9 mouse cellular contexts compared by ENCODE assay signal in genomic region chr11:62630225-62630821, GRCm38 (mm10). TPM values are rescaled to one million over a fixed set of nuclear protein-coding genes. Genes with fewer than 3 reads are reported as not detected.
A peak's percentile ranks its signal among the peaks of the same experiment; 100 is the strongest.
DNase-seq lines count a peak whose midpoint lies in the region; ATAC-seq and TF ChIP-seq lines count a peak whose summit lies in the region.
"Had no signal": no experiment of that assay in that cellular context is flagged by ENCODE, and none has a peak within 500 bp of the region (broad histone marks: within the 10 kb centered on the region; RNA-seq: fewer than 3 reads in every experiment).

No protein-coding gene starts in this region.

- peaks cover 10% of the 10 kb centered on the region for H3K36me3 ChIP-seq in heart, embryonic 10.5 days
- 0 out of 2 replicates have a peak, but pooled peaks cover 4% of the 10 kb centered on the region for H3K36me3 ChIP-seq in heart, postnatal 0 days (replicated peaks; ENCODE audit: control insufficient read depth, insufficient read depth, low read length)
- no peaks in the 10 kb centered on the region for H3K36me3 ChIP-seq in midbrain, embryonic 11.5 days (ENCODE audit: control insufficient read depth, insufficient read depth, low read length)

- ATAC-seq in heart, postnatal 0 days (ENCODE audit: insufficient read depth, low read depth): no peak
- peak; percentile 64; the same call in 1 of the 2 replicates for ATAC-seq in midbrain, embryonic 11.5 days (ENCODE audit: low FRiP score)

- no peak for DNase-seq in heart, embryonic 10.5 days (ENCODE audit: low spot score)
- DNase-seq in heart, postnatal 25 days (ENCODE audit: low spot score): no peak
- peak; percentile 61 for DNase-seq in R1 (ENCODE audit: low read depth, low spot score)
- no peak for DNase-seq in heart, postnatal 0 days (ENCODE audit: low spot score)
- DNase-seq in midbrain, embryonic 11.5 days (ENCODE audit: low spot score, missing footprints): peak; percentile 88
- no peak for DNase-seq in ovary, postnatal 10 days (ENCODE audit: low spot score)
- DNase-seq in lung, adult 2 months: no peak
- no peak for DNase-seq in spleen, postnatal 4 days (ENCODE audit: low spot score in 2 of 2)
- DNase-seq: thymus, postnatal 14 days had no signal

- WGBS in heart, embryonic 10.5 days: 2% methylated on average over 11 of the region's 11 CpGs
- 4% methylated on average over 11 of the region's 11 CpGs for WGBS in heart, postnatal 0 days
- WGBS in midbrain, embryonic 11.5 days: 1% methylated on average over 11 of the region's 11 CpGs
- WGBS in lung, adult 2 months: 23% methylated on average over 11 of the region's 11 CpGs

- peaks cover 63% of the 10 kb centered on the region for H3K4me1 ChIP-seq in heart, embryonic 10.5 days
- peaks cover 46% of the 10 kb centered on the region for H3K4me1 ChIP-seq in heart, postnatal 0 days (ENCODE audit: control insufficient read depth, insufficient read depth)
- peaks cover 30% of the 10 kb centered on the region for H3K4me1 ChIP-seq in midbrain, embryonic 11.5 days (ENCODE audit: control insufficient read depth, insufficient read depth, low read length)
- H3K4me1 ChIP-seq in lung, adult 2 months (ENCODE audit: control insufficient read depth, insufficient read depth, low read length): peaks cover 6% of the 10 kb centered on the region

- peak overlapping the region; percentile 30; the same call in 1 of the 2 replicates for H3K4me2 ChIP-seq in heart, postnatal 0 days (ENCODE audit: low read depth, low read length)
- peak overlapping the region; percentile 32 for H3K4me2 ChIP-seq in midbrain, embryonic 11.5 days

- H3K27ac ChIP-seq in heart, embryonic 10.5 days: peak overlapping the region; percentile 87
- no peak overlapping the region; the same call in 1 of the 2 replicates for H3K27ac ChIP-seq in heart, postnatal 0 days (ENCODE audit: low read depth)
- H3K27ac ChIP-seq in midbrain, embryonic 11.5 days (ENCODE audit: low read depth, low read length): peak overlapping the region; percentile 85

- no peak for TF ChIP-seq POLR2A in lung, adult 2 months (IDR thresholded peaks at IDR 0.05; ENCODE audit: borderline replicate concordance, extremely low read depth, low read depth, low read length)

- no peaks in the 10 kb centered on the region for H3K27me3 ChIP-seq in heart, embryonic 10.5 days (ENCODE audit: insufficient read depth, poor library complexity, severe bottlenecking)
- H3K27me3 ChIP-seq in heart, postnatal 0 days (ENCODE audit: control insufficient read depth, insufficient read depth, low read length): no peaks in the 10 kb centered on the region
- no peaks in the 10 kb centered on the region for H3K27me3 ChIP-seq in midbrain, embryonic 11.5 days (ENCODE audit: control insufficient read depth, insufficient read depth, low read length)

- no peaks in the 10 kb centered on the region for H3K9me3 ChIP-seq in heart, embryonic 10.5 days
- H3K9me3 ChIP-seq in heart, postnatal 0 days (replicated peaks; ENCODE audit: control insufficient read depth, low read length): no peaks in the 10 kb centered on the region
- H3K9me3 ChIP-seq in midbrain, embryonic 11.5 days (ENCODE audit: control insufficient read depth, low read length): no peaks in the 10 kb centered on the region

- intact Hi-C loops in heart, postnatal 25 days (cut with DNase I): no loop called here

- TF ChIP-seq EP300 in heart, postnatal 0 days (IDR thresholded peaks at IDR 0.05; ENCODE audit: low read depth): no peak

- TF ChIP-seq CTCF in heart, postnatal 0 days (IDR thresholded peaks at IDR 0.05; ENCODE audit: low read depth): no peak
- no peak for TF ChIP-seq CTCF in lung, adult 2 months (IDR thresholded peaks at IDR 0.05; ENCODE audit: insufficient read depth, low read length)

- peak overlapping the region; percentile 5; the same call in 1 of the 2 replicates for H3K9ac ChIP-seq in heart, postnatal 0 days (replicated peaks; ENCODE audit: low read depth, low read length)
- peak overlapping the region; percentile 38 for H3K9ac ChIP-seq in midbrain, embryonic 11.5 days (ENCODE audit: low read length)

- peak overlapping the region; percentile 45 for H3K4me3 ChIP-seq in heart, embryonic 10.5 days
- no peak overlapping the region for H3K4me3 ChIP-seq in heart, postnatal 0 days (ENCODE audit: low read depth, low read length)
- H3K4me3 ChIP-seq in midbrain, embryonic 11.5 days (ENCODE audit: low read depth, low read length): no peak overlapping the region
- H3K4me3 ChIP-seq in lung, adult 2 months (replicated peaks; ENCODE audit: extremely low read depth, low read depth, low read length): no peak overlapping the region

RNA-seq across cellular contexts. Expression of gene Lrrc75a, which starts 18.0 kb away (rescaled TPM):
- 14.9 and 17.2 TPM in 2 replicates for polyA plus RNA-seq in heart, embryonic 10.5 days (2016; fragmentation: Nextera tagmentation; extraction: Ambion mirVana)
- 1 to 10 TPM; 4.9 to 6.4 TPM for total RNA-seq in heart, postnatal 25 days (2021)
- total RNA-seq in heart, postnatal 0 days (2014; rRNA removed; ENCODE audit: low replicate concordance): 33.6 and 33.9 TPM in 2 replicates
- polyA plus RNA-seq in heart, postnatal 0 days (2015; fragmentation: Nextera tagmentation; extraction: Ambion mirVana): 9.3 and 9.6 TPM in 2 replicates
- polyA plus RNA-seq in midbrain, embryonic 11.5 days (2014; fragmentation: Nextera tagmentation; extraction: Ambion mirVana): 12.5 and 12.6 TPM in 2 replicates
- polyA plus RNA-seq in lung, adult 2 months (2012; rRNA removed): 25.8 and 29.0 TPM in 2 replicates

RNA-seq across cellular contexts. Expression of gene Mmgt2, which starts 18.1 kb away (rescaled TPM):
- 40.5 and 49.6 TPM in 2 replicates for polyA plus RNA-seq in heart, embryonic 10.5 days (2016; fragmentation: Nextera tagmentation; extraction: Ambion mirVana)
- 1 to 10 TPM; 6.9 to 7.0 TPM for total RNA-seq in heart, postnatal 25 days (2021)
- 11.1 and 36.0 TPM in 2 replicates for total RNA-seq in heart, postnatal 0 days (2014; rRNA removed; ENCODE audit: low replicate concordance)
- 38.9 and 40.6 TPM in 2 replicates for polyA plus RNA-seq in heart, postnatal 0 days (2015; fragmentation: Nextera tagmentation; extraction: Ambion mirVana)
- 38.5 and 43.8 TPM in 2 replicates for polyA plus RNA-seq in midbrain, embryonic 11.5 days (2014; fragmentation: Nextera tagmentation; extraction: Ambion mirVana)
- 38.6 and 38.8 TPM in 2 replicates for polyA plus RNA-seq in lung, adult 2 months (2012; rRNA removed)

RNA-seq across cellular contexts. Expression of gene Trpv2, which starts 56.0 kb away (rescaled TPM):
- 4.2 and 5.9 TPM in 2 replicates for polyA plus RNA-seq in heart, embryonic 10.5 days (2016; fragmentation: Nextera tagmentation; extraction: Ambion mirVana)
- total RNA-seq in heart, postnatal 25 days (2021): 1 to 10 TPM; 2.4 to 3.3 TPM
- total RNA-seq in heart, postnatal 0 days (2014; rRNA removed; ENCODE audit: low replicate concordance): 6.4 and 7.7 TPM in 2 replicates
- polyA plus RNA-seq in heart, postnatal 0 days (2015; fragmentation: Nextera tagmentation; extraction: Ambion mirVana): 2.6 and 3.0 TPM in 2 replicates
- 4.9 and 5.4 TPM in 2 replicates for polyA plus RNA-seq in midbrain, embryonic 11.5 days (2014; fragmentation: Nextera tagmentation; extraction: Ambion mirVana)
- polyA plus RNA-seq in lung, adult 2 months (2012; rRNA removed): 19.6 and 21.8 TPM in 2 replicates

Comparison
In these comparisons a context has a peak if more than half of its experiments do, and no peak if none do; other contexts are left out.
1. DNase-seq: peak in R1 (single experiment) and midbrain, embryonic 11.5 days (single experiment); none in heart, embryonic 10.5 days (single experiment), heart, postnatal 25 days (single experiment), heart, postnatal 0 days (single experiment), ovary, postnatal 10 days (single experiment), lung, adult 2 months (single experiment) and spleen, postnatal 4 days (0 of 2).